Mouse (Mus musculus): Measurements from ENCODE around the gene Laptm4a.

Gene Laptm4a

DNA sequence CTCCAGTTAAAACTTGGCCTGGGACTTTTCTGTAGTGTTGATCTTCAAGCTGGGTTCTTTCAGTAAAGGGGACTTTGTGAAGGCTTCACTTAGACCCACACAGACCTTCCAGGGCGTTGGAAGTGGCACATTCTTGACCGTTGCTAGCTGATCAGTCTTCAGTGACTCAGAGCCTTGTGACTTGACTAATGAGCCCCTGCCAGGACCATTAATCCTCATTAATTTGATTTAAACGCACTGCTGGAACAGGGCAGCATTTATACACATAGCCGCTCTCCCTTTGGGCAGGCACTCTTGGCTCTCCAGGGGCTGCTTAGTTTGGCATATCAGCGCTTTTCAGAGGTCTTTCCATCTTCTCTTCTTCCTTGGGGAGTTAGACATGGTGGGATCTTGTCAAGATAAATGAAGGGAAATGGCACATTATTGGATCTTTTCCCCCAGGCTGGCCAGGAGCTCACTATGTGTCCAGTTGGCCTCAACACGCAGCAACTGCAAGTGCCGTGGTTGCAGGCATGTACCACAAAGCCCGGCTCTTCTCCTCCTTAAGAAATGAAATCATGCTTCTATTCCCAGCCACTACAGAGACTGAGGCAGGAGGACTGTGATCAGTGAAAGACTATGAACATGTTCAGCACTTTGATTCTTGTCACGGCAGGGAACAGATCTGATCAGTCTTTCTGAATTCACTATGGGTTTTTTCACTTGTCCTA, 40.3 kb downstream of the Laptm4a start:
- DNase-seq: no peak

DNA sequence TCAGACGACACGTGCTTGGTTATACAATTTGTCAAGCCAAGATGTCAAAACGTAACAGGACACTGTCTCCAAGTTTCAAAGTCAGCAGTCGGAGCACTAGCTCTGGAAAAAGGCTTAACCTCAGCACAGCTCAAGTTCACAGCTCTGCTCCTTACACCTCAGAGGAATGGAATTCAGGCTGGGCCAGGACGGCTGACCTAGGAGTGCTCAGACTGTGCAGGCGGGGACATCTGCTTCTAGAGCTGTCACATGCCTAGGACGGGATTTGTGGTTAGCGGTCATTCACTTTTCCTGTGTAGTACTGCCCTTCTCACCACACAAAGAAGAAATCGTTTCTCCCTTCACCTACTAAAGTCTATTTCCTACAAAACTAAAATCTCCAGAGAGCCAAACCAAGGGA, 48.4 kb downstream of the Laptm4a start:
- DNase-seq: no peak

DNA sequence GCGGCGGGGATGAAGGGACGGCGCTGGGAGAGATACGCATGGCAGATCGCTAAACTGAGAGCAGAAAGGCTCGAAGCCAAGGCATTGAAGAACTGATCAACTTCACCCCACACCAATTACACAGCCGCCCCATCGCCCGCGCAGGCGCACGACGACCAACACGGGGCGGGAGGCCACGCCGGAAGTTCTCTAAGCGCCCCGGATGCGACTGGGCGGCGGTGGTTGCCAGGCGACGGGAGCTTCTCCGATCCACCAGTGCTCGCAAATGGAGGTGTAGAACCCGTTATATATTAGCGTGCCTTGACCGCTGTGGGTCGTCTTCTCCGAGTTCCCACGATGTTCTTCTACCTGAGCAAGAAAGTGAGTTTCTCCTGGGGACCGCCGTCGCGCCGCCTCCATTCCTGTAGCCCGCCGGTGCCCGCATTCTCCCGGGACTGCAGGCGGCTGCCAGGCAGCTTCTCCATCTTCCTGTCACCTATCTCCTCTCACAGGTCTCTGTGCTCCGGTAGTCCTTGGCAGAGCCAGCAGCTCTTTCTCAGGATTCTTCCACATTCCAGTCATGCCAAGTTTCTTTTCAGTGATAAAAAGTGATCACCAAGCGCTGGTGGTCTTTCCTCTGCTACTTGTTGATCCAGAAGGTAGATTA, 52.5 kb downstream of the Laptm4a start, which contains the start of gene Wdr35:
TSS of gene Wdr35 (plus strand) at position 73 of the 646 bp plus-strand sequence.
- DNase-seq: peak; percentile 89

DNA sequence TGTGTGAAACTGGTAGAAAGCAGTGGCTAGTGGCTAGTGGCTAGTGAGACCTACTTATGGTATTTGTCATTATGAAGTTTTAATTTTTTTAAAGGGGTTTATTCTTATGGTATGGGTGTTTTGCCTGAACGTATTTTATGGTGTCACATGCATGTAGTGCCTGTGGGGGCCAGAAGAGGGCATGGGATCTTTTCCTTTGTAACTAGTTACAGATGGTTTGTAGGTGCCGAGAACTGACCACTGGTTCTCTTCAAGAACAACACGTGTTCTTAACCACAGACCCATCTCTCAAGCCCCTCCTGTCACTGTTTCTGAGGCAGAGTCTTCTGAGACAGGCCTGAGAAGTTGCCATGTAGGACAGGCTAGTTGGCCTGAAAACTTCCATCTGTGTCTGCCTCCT, 53.6 kb downstream of the Laptm4a start:
- DNase-seq: no peak
